In the genomic region with DNA sequence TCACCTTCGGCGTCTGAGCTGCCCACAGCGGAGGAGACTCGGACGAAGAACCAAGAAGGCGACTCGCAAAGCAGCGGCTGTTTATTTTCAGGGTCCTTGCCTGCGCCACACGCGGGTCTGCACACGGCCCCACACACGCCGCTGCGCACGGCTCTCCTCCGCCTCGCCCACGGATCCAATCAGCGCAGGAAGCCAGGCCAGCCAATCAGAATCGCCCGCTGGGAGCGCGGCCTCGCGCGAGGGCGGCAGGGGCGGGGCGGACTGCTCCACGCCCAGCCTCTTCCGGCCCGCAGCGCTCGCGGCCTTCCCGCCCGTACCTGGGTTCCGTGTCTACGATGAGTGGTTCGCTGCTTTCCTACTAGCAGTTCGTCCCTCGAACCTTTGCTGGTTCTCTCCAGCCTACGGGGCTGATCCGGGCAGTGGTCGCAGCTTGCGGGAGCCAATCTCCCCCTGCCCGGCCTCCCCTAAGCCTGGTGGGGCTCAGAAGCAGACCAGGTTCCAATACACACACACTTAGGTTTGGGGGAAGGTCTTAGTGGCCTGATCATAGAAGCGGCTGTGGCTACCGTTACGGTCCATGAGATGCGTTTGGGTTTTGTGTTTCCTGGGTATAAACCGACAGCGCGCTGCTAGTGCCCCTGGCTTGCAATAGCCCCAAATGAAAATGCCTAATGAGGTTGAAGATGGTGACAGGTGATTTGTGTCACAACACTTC, we compare ENCODE assay signal across 8 mouse cellular contexts. TPM values are rescaled to one million over a fixed set of nuclear protein-coding genes. Genes with fewer than 3 reads are reported as not detected.
DNase-seq lines count a peak whose midpoint lies in the region; ATAC-seq lines count a peak whose summit lies in the region.

A gene (minus strand): TSS at position 207 of the 715 bp plus-strand sequence.

- H3K4me3 ChIP-seq in hindbrain, embryonic 16.5 days (ENCODE audit: low read length), result peak within 1 kb of the TSS; percentile 65
- peak within 1 kb of the TSS; percentile 84 for H3K4me3 ChIP-seq in macrophage (ENCODE audit: inconsistent target)

- H3K9me3 ChIP-seq in hindbrain, embryonic 16.5 days (ENCODE audit: control insufficient read depth, low read length), result no peaks in the 10 kb centered on the region

- H3K4me2 ChIP-seq in hindbrain, embryonic 16.5 days (ENCODE audit: low read length), result peak within 1 kb of the TSS; percentile 93

- H3K27ac ChIP-seq in hindbrain, embryonic 16.5 days (ENCODE audit: low read depth, low read length), result peak within 1 kb of the TSS; percentile 85
- H3K27ac ChIP-seq in macrophage, result peak within 1 kb of the TSS; percentile 84

- peaks cover 26% of the 10 kb centered on the region for H3K4me1 ChIP-seq in hindbrain, embryonic 16.5 days (ENCODE audit: control insufficient read depth, insufficient read depth, low read depth, low read length)

- peak within 1 kb of the TSS; percentile 98 for H3K9ac ChIP-seq in hindbrain, embryonic 16.5 days (ENCODE audit: low read depth, low read length)

- no peaks in the 10 kb centered on the region for H3K27me3 ChIP-seq in hindbrain, embryonic 16.5 days (replicated peaks; ENCODE audit: control insufficient read depth, insufficient read depth, low read length)

- peak; percentile 97 for DNase-seq in T-cell, adult 2 months (ENCODE audit: low spot score)
- peak; percentile 97 to 99 for DNase-seq in cerebellum, postnatal 36 days
- DNase-seq in gastrocnemius, adult 18-20 months (ENCODE audit: low spot score), result peak; percentile 96
- DNase-seq in left cerebral cortex, adult 18-20 months (ENCODE audit: low spot score in 2 of 2), result peak; percentile 96 to 98
- peak; percentile 97 for DNase-seq in right cerebral cortex, adult 18-20 months
- peak; percentile 87 for DNase-seq in urinary bladder, postnatal 10 days (ENCODE audit: low spot score)

- H3K36me3 ChIP-seq in hindbrain, embryonic 16.5 days (ENCODE audit: control insufficient read depth, insufficient read depth, low read length), result no peaks in the 10 kb centered on the region
- H3K36me3 ChIP-seq in macrophage (ENCODE audit: inconsistent target), result no peaks in the 10 kb centered on the region

- peaks cover 42% of the 10 kb centered on the region for H3K79me2 ChIP-seq in macrophage (ENCODE audit: inconsistent target)

- peak; percentile 99 for ATAC-seq in hindbrain, embryonic 16.5 days

- WGBS in hindbrain, embryonic 16.5 days, result under 1% methylated on average over 55 of the region's 55 CpGs
- under 1% methylated on average over 52 of the region's 55 CpGs for WGBS in macrophage (ENCODE audit: missing documents)

RNA-seq across cellular contexts. Expression of the gene that starts here (rescaled TPM):
- 100 to 1,000 TPM; 462 to 552 TPM for total RNA-seq in gastrocnemius, adult 18-20 months (2021)
- 533 and 548 TPM in 2 replicates for polyA plus RNA-seq in hindbrain, embryonic 16.5 days (2015; fragmentation: Nextera tagmentation; extraction: Ambion mirVana)
- 100 to 1,000 TPM; 276 to 291 TPM for total RNA-seq in left cerebral cortex, adult 18-20 months (2021)
- total RNA-seq in macrophage (2018; cell fraction: chromatin; rRNA removed), result 100 to 1,000 TPM in 23 of 26 experiments, 10 to 100 TPM in 3; 59.7 to 286 (median 131) TPM
- 100 to 1,000 TPM; 106 to 182 (median 147) TPM for total RNA-seq in macrophage (2018; cell fraction: cytosol; rRNA removed)
- 100 to 1,000 TPM in 15 of 26 experiments, 10 to 100 TPM in 11; 68.2 to 273 (median 106) TPM for total RNA-seq in macrophage (2018; cell fraction: nucleus; rRNA removed)
- polyA plus RNA-seq in macrophage (2018), result 127 to 335 TPM (median 146 TPM) in 3 replicates

Comparison
In these comparisons a context has a peak if more than half of its experiments do, and no peak if none do; other contexts are left out.
1. Peak in every context shown above with its lines: DNase-seq, ATAC-seq, H3K4me3 ChIP-seq and H3K27ac ChIP-seq.